Mouse (Mus musculus): ENCODE measurements around the gene Hes1. TPM values are rescaled to one million over a fixed set of nuclear protein-coding genes. Genes with fewer than 3 reads are reported as not detected.
"Not testable (repeated sequence)": the region's sequence is repeated elsewhere in the genome, so short reads cannot be mapped to it uniquely, and the experiment has no call there.

Gene Hes1
- total RNA-seq, 2 experiments from 2014 or later: 49.0 to 58.4 TPM

GRCm38 (mm10) chr16:30069580-30069949 is 5.4 kb downstream of the Hes1 start:
- peak; percentile 60 to 61 for DNase-seq
- intact Hi-C loops (cut with DNase I): no loop called here

GRCm38 (mm10) chr16:30069950-30070770 is 6.0 kb downstream of the Hes1 start:
- peak; percentile 88 to 90 for DNase-seq

GRCm38 (mm10) chr16:30070771-30071191 is 6.6 kb downstream of the Hes1 start:
- no peak for DNase-seq
- intact Hi-C loops (cut with DNase I): loop anchor here (1.0 to 5.0 kb wide), 2 partner anchors 118 to 443 kb away; no protein-coding TSS in a partner anchor

More at GRCm38 (mm10) chr16:30069950-30070770, 6.0 kb downstream of the Hes1 start:
- intact Hi-C loops (cut with DNase I): loop anchor here (1.0 to 5.0 kb wide), 2 partner anchors 118 to 443 kb away; no protein-coding TSS in a partner anchor

- intact Hi-C loops (cut with DNase I): loop anchor here (5.0 kb wide), 1 partner anchor 446 kb away; no protein-coding TSS in a partner anchor
- no peak for DNase-seq
Observed at GRCm38 (mm10) chr16:30073317-30073716, 9.1 kb downstream of the Hes1 start.

GRCm38 (mm10) chr16:30081498-30081897 is 17.3 kb downstream of the Hes1 start:
- intact Hi-C loops (cut with DNase I): no loop called here
- DNase-seq: no peak

- intact Hi-C loops (cut with DNase I): no loop called here
- DNase-seq: no peak
Observed at GRCm38 (mm10) chr16:30081980-30082379, 17.8 kb downstream of the Hes1 start.

- intact Hi-C loops (cut with DNase I): no loop called here
- no peak for DNase-seq
Observed at GRCm38 (mm10) chr16:30082965-30083364, 18.8 kb downstream of the Hes1 start.

- intact Hi-C loops (cut with DNase I): no loop called here
- DNase-seq: no peak
Observed at GRCm38 (mm10) chr16:30083536-30083935, 19.4 kb downstream of the Hes1 start.

- no peak for DNase-seq
- intact Hi-C loops (cut with DNase I): no loop called here
Observed at GRCm38 (mm10) chr16:30088646-30089045, 24.5 kb downstream of the Hes1 start.

- no peak for DNase-seq
- intact Hi-C loops (cut with DNase I): no loop called here
Observed at GRCm38 (mm10) chr16:30090200-30090865, 26.1 kb downstream of the Hes1 start.

- intact Hi-C loops (cut with DNase I): no loop called here
- no peak for DNase-seq
Observed at GRCm38 (mm10) chr16:30096050-30096449, 31.9 kb downstream of the Hes1 start.

- DNase-seq: no peak
- intact Hi-C loops (cut with DNase I): no loop called here
Observed at GRCm38 (mm10) chr16:30096475-30096874, 32.3 kb downstream of the Hes1 start.

- intact Hi-C loops (cut with DNase I): no loop called here
- DNase-seq: no peak
Observed at GRCm38 (mm10) chr16:30099124-30099523, 34.9 kb downstream of the Hes1 start.

- intact Hi-C loops (cut with DNase I): no loop called here
- no peak for DNase-seq
Observed at GRCm38 (mm10) chr16:30102149-30102915, 38.1 kb downstream of the Hes1 start.

GRCm38 (mm10) chr16:30102982-30103381 is 38.8 kb downstream of the Hes1 start:
- peak in 1 of 2 experiments; percentile 51 for DNase-seq
- intact Hi-C loops (cut with DNase I): no loop called here

- DNase-seq: no peak
- intact Hi-C loops (cut with DNase I): no loop called here
Observed at GRCm38 (mm10) chr16:30103495-30103894, 39.3 kb downstream of the Hes1 start.

GRCm38 (mm10) chr16:30104363-30104762 is 40.2 kb downstream of the Hes1 start:
- intact Hi-C loops (cut with DNase I): no loop called here
- no peak for DNase-seq

- intact Hi-C loops (cut with DNase I): no loop called here
- no peak for DNase-seq
Observed at GRCm38 (mm10) chr16:30105476-30105875, 41.3 kb downstream of the Hes1 start.

GRCm38 (mm10) chr16:30108167-30108566 is 44.0 kb downstream of the Hes1 start:
- intact Hi-C loops (cut with DNase I); DNase-seq: not testable (repeated sequence)

- no peak for DNase-seq
- intact Hi-C loops (cut with DNase I): no loop called here
Observed at GRCm38 (mm10) chr16:30110466-30110865, 46.3 kb downstream of the Hes1 start.

GRCm38 (mm10) chr16:30111069-30111468 is 46.9 kb downstream of the Hes1 start:
- intact Hi-C loops (cut with DNase I): no loop called here
- no peak for DNase-seq

Measured in heart, postnatal 10 days (tissue).